Mouse (Mus musculus) spleen, adult 2 months (tissue): Measurements from ENCODE around the gene Atp5d.

Source experiments
- CTCF ChIP-seq: fragments of 200-500 bp; IDR thresholded peaks from 2 replicates; pipeline ENCODE4 v1.5.1; 2011; ENCODE audit warnings: mild to moderate bottlenecking, inconsistent platforms; ENCODE audit not compliant: insufficient read depth, insufficient read length, insufficient replicate concordance; ENCODE audit errors: extremely low read depth
- POLR2A ChIP-seq: fragments of 200-500 bp; IDR thresholded peaks from 2 replicates; pipeline ENCODE4 v1.6.1; 2011; ENCODE audit warnings: low read depth, low read length, inconsistent platforms

- TF ChIP-seq POLR2A (no peak), CTCF (no peak)
Observed at GRCm38 (mm10) chr10:80143664-80144063, 5.2 kb downstream of the Atp5d start.
